Mouse (Mus musculus) monocyte, adult 5-6 weeks (primary cell): ENCODE data around the gene Slc25a20. TPM values are rescaled to one million over a fixed set of nuclear protein-coding genes. Genes with fewer than 3 reads are reported as not detected.
"Not testable (repeated sequence)": the region's sequence is repeated elsewhere in the genome, so short reads cannot be mapped to it uniquely, and the experiment has no call there.

Experiments used
- ATAC-seq: fragments of 153-309, 156-312 bp; replicated peaks from 2 replicates; pipeline ENCODE4 v1.8.0; 2017; ENCODE audit warnings: mild to moderate bottlenecking; ENCODE audit not compliant: low TSS enrichment, insufficient number of reproducible peaks, severe bottlenecking, poor library complexity, low FRiP score
- total RNA-seq: library from RNA; stranded (forward); fragments of 200-1000, 200-491, 200-594 nt; gene quantifications from 3 replicates; pipeline ENCODE4 v1.2.3, GENCODE M21; 2017

Gene Slc25a20
- total RNA-seq = 41.3 to 54.1 TPM (median 43.3 TPM) in 3 replicates

GRCm38 (mm10) chr9:108661677-108662612 is at the start of gene Slc25a20:
TSS of gene Slc25a20 (plus strand) at chr9:108662088.
- peak; percentile 96 for ATAC-seq

- ATAC-seq = no peak
These were observed 44.6 kb upstream of the Slc25a20 start for GRCm38 (mm10) chr9:108617301-108617700.

- 0 out of 2 replicates have a peak, but pooled peaks have one; percentile 43 for ATAC-seq
These were observed 35.4 kb upstream of the Slc25a20 start for GRCm38 (mm10) chr9:108626498-108626897.

- ATAC-seq = no peak
These were observed 33.7 kb upstream of the Slc25a20 start for GRCm38 (mm10) chr9:108628141-108628540.

- no peak for ATAC-seq
These were observed 31.2 kb upstream of the Slc25a20 start for GRCm38 (mm10) chr9:108630683-108631082.

- ATAC-seq = no peak; the same call in 1 of the 2 replicates
These were observed 30.1 kb upstream of the Slc25a20 start for GRCm38 (mm10) chr9:108631631-108632256.

- ATAC-seq = no peak
These were observed 29.5 kb upstream of the Slc25a20 start for GRCm38 (mm10) chr9:108632375-108632774.

GRCm38 (mm10) chr9:108633846-108634245 is 28.0 kb upstream of the Slc25a20 start:
- ATAC-seq = no peak

- no peak for ATAC-seq
These were observed 26.5 kb upstream of the Slc25a20 start for GRCm38 (mm10) chr9:108635415-108635814.

GRCm38 (mm10) chr9:108639825-108640224 is 22.1 kb upstream of the Slc25a20 start:
- ATAC-seq = peak; percentile 56; the same call in 1 of the 2 replicates

- no peak for ATAC-seq
These were observed 13.7 kb upstream of the Slc25a20 start for GRCm38 (mm10) chr9:108648166-108648565.

- ATAC-seq = peak; percentile 95
These were observed 13.0 kb upstream of the Slc25a20 start, which contains the start of gene Arih2 for GRCm38 (mm10) chr9:108648611-108649560. TSS of gene Arih2 (minus strand) at chr9:108649386.

- ATAC-seq = peak; percentile 41; the same call in 1 of the 2 replicates
These were observed 12.1 kb upstream of the Slc25a20 start for GRCm38 (mm10) chr9:108649561-108650440.

- ATAC-seq = no peak
These were observed 7.1 kb upstream of the Slc25a20 start for GRCm38 (mm10) chr9:108654566-108655464.

GRCm38 (mm10) chr9:108655865-108656264 is 6.0 kb upstream of the Slc25a20 start:
- ATAC-seq = not testable (repeated sequence)

- no peak for ATAC-seq
These were observed 772 bp downstream of the Slc25a20 start for GRCm38 (mm10) chr9:108662660-108663059.

- ATAC-seq = no peak
These were observed 8.0 kb downstream of the Slc25a20 start for GRCm38 (mm10) chr9:108669875-108670274.
